Comparison of ENCODE assay signal across 9 mouse cellular contexts in genomic region chr6:5413282-5413681, GRCm38 (mm10). TPM values are rescaled to one million over a fixed set of nuclear protein-coding genes. Genes with fewer than 3 reads are reported as not detected.
DNase-seq lines count a peak whose midpoint lies in the region.
"Had no signal": no experiment of that assay in that cellular context is flagged by ENCODE, and none has a peak within 500 bp of the region (broad histone marks: within the 10 kb centered on the region; RNA-seq: fewer than 3 reads in every experiment).

No protein-coding gene starts in this region.

- H3K27me3 ChIP-seq in heart, embryonic 10.5 days (ENCODE audit: insufficient read depth, poor library complexity, severe bottlenecking) = no peaks in the 10 kb centered on the region
- H3K27me3 ChIP-seq: liver, embryonic 15.5 days had no signal

- peaks cover 14% of the 10 kb centered on the region for H3K4me1 ChIP-seq in heart, embryonic 10.5 days
- H3K4me1 ChIP-seq: liver, embryonic 15.5 days had no signal

- H3K27ac ChIP-seq in heart, embryonic 10.5 days = no peak overlapping the region
- H3K27ac ChIP-seq: liver, embryonic 15.5 days had no signal

- no peaks in the 10 kb centered on the region for H3K9me3 ChIP-seq in heart, embryonic 10.5 days
- H3K9me3 ChIP-seq: liver, embryonic 15.5 days had no signal

- no peaks in the 10 kb centered on the region for H3K36me3 ChIP-seq in heart, embryonic 10.5 days
- H3K36me3 ChIP-seq: liver, embryonic 15.5 days had no signal

- WGBS in heart, embryonic 10.5 days = 31% methylated on average over 8 of the region's 8 CpGs

- intact Hi-C loops in left cerebral cortex, postnatal 36 days (cut with DNase I) = loop anchor here (10.0 kb wide), 1 partner anchor 82 kb away; the partner anchor contains the start of gene Pdk4

- H3K4me3 ChIP-seq in heart, embryonic 10.5 days = no peak overlapping the region
- H3K4me3 ChIP-seq: liver, embryonic 15.5 days had no signal

- DNase-seq in heart, adult 11 months = peak; percentile 94
- DNase-seq in heart, embryonic 10.5 days (ENCODE audit: low spot score) = no peak
- DNase-seq in T-cell, adult 2 months (ENCODE audit: low spot score) = peak; percentile 12
- DNase-seq in gastrocnemius, postnatal 25 days = peak; percentile 71
- peak; percentile 30 for DNase-seq in lung, postnatal 25 days (ENCODE audit: low spot score)
- DNase-seq in frontal cortex, adult 2 months (ENCODE audit: extremely low spot score in 1 of 2, low spot score in 1 of 2) = no peak
- no peak for DNase-seq in left cerebral cortex, postnatal 36 days (ENCODE audit: low spot score in 2 of 2)
- no peak for DNase-seq in retina, embryonic 14.5 days (ENCODE audit: low spot score)

RNA-seq across cellular contexts. Expression of gene Asb4, which starts 30.1 kb away (rescaled TPM):
- 60.7 and 132 TPM in 2 replicates for polyA plus RNA-seq in heart, embryonic 10.5 days (2016; fragmentation: Nextera tagmentation; extraction: Ambion mirVana)
- 10 to 100 TPM in 1 of 2 experiments, 1 to 10 TPM in 1; 6.1 to 10.6 TPM for total RNA-seq in gastrocnemius, postnatal 25 days (2021)
- polyA plus RNA-seq in frontal cortex, adult 2 months (2012; rRNA removed) = 0.29 and 0.40 TPM in 2 replicates
- total RNA-seq in left cerebral cortex, postnatal 36 days (2021) = under 1 TPM; 0.25 to 0.59 TPM

Comparison
In these comparisons a context has a peak if more than half of its experiments do, and no peak if none do; other contexts are left out.
1. DNase-seq: peak in heart, adult 11 months (single experiment), T-cell, adult 2 months (single experiment), gastrocnemius, postnatal 25 days (single experiment) and lung, postnatal 25 days (single experiment); none in heart, embryonic 10.5 days (single experiment), frontal cortex, adult 2 months (0 of 2), left cerebral cortex, postnatal 36 days (0 of 2) and retina, embryonic 14.5 days (single experiment).
2. RNA of gene Asb4, which starts 30.1 kb away (total RNA-seq): 6.1 to 10.6 TPM in gastrocnemius, postnatal 25 days; 0.25 to 0.59 TPM in left cerebral cortex, postnatal 36 days; every median in the first group is over 4 times any median in the second.